Mouse (Mus musculus) neural tube, embryonic 15.5 days (tissue): ENCODE results near the gene Zscan18. TPM values are rescaled to one million over a fixed set of nuclear protein-coding genes. Genes with fewer than 3 reads are reported as not detected.
A peak's percentile ranks its signal among the peaks of the same experiment; 100 is the strongest.
"Not testable (repeated sequence)": the region's sequence is repeated elsewhere in the genome, so short reads cannot be mapped to it uniquely, and the experiment has no call there.

Source experiments
- ATAC-seq: fragments of 200-750 bp; cut with Nextera tagmentation; 2 replicates; pipeline ENCODE4 v1.8.0; 2017; ENCODE audit warnings: mild to moderate bottlenecking, moderate TSS enrichment, moderate library complexity; ENCODE audit not compliant: low FRiP score
- H3K27ac ChIP-seq: fragments of 300-500 bp; sonication (generic); replicated peaks from 2 replicates; pipeline ENCODE4 v1.5.1; 2015; ENCODE audit warnings: mild to moderate bottlenecking, inconsistent platforms
- H3K27me3 ChIP-seq: fragments of 300-500 bp; sonication (generic); replicated peaks from 2 replicates; pipeline ENCODE4 v1.6.1; 2015; ENCODE audit warnings: inconsistent platforms
- H3K36me3 ChIP-seq: fragments of 300-500 bp; sonication (generic); 2 replicates; pipeline ENCODE4 v1.6.1; 2015; ENCODE audit warnings: inconsistent platforms
- H3K4me1 ChIP-seq: fragments of 300-500 bp; sonication (generic); 2 replicates; pipeline ENCODE4 v1.6.1; 2015; ENCODE audit warnings: inconsistent platforms
- H3K4me2 ChIP-seq: fragments of 300-500 bp; sonication (generic); 2 replicates; pipeline ENCODE4 v1.6.1; 2015; ENCODE audit warnings: inconsistent platforms, mild to moderate bottlenecking, moderate library complexity
- H3K4me3 ChIP-seq: fragments of 300-500 bp; sonication (generic); replicated peaks from 2 replicates; pipeline ENCODE4 v1.5.1; 2015; ENCODE audit warnings: mild to moderate bottlenecking, inconsistent platforms
- H3K9ac ChIP-seq: fragments of 300-500 bp; sonication (generic); replicated peaks from 2 replicates; pipeline ENCODE4 v1.6.1; 2015; ENCODE audit warnings: mild to moderate bottlenecking, inconsistent platforms
- H3K9me3 ChIP-seq: fragments of 300-500 bp; sonication (generic); replicated peaks from 2 replicates; pipeline ENCODE4 v1.6.1; 2016; ENCODE audit warnings: inconsistent platforms
- WGBS: fragments of 180-500 bp; shearing (Covaris S2); methylation state at CpG from one replicate; pipeline ENCODE4 v1.1.7; 2015; ENCODE audit warnings: mixed read lengths; 5-methylcytosine and 5-hydroxymethylcytosine counted together
- polyA plus RNA-seq: library from polyadenylated mRNA; unstranded; fragments of >200 nt; fragmentation: Nextera tagmentation; extraction: Ambion mirVana; gene quantifications from 2 replicates; pipeline ENCODE4 v1.2.1, GENCODE M21; 2015

The Zscan18 gene
- polyA plus RNA-seq, result 25.2 and 33.4 TPM in 2 replicates

DNA sequence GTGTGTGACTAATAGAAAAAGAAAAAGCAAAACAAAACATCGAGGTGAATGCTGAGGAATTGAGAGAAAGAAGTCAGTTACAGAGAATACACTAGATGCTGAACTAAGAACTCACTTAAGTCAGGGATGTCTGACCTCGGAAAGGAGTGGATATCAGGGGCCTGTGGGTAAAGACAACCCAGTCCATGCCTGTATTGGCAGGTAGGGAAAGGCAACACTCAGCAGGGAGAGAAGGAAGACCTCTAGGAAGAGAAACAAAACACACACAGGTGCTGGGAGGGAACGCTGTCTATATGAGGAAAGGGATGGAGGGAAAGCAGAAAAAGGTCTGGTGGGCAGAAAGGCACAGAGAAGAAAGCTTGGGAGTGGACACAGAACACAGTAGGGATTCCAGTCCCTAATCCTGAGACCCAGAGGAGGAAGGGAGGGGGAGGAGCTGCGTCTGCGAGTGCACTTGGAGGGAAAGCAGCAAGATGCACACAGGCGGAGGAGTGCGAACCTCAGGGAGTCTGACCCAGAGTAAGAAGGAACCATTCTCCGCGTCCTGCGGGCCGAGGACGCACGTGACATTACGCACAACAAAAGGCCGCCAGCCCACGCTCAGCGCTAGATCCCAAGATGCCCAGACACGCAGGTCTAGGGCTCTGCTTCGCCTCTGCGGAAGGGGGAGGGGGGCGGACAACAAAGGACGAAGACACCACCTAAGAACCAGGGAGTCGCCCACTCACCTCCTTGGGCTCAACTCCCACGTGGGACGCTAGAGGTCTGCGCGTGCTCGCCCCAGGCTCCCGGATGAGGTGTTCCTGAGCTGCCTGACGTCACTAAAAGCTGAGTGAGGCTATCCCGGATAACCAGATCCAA lies at the start of gene Zscan18:
TSS of gene Zscan18 (minus strand) at position 770 of the 861 bp plus-strand sequence.
- Histone ChIP-seq H3K4me3 (peak within 1 kb of the TSS; percentile 53), H3K9me3 (peaks cover 2% of the 10 kb centered on the region; the same call in 1 of the 2 replicates), H3K4me1 (peaks cover 10% of the 10 kb centered on the region), H3K9ac (peak within 1 kb of the TSS; percentile 70), H3K36me3 (peaks cover 23% of the 10 kb centered on the region), H3K4me2 (peak within 1 kb of the TSS; percentile 86), H3K27me3 (no peaks in the 10 kb centered on the region), H3K27ac (peak within 1 kb of the TSS; percentile 92)
- peak; percentile 98 for ATAC-seq
- 7% methylated on average over 31 of the region's 31 CpGs for WGBS

DNA sequence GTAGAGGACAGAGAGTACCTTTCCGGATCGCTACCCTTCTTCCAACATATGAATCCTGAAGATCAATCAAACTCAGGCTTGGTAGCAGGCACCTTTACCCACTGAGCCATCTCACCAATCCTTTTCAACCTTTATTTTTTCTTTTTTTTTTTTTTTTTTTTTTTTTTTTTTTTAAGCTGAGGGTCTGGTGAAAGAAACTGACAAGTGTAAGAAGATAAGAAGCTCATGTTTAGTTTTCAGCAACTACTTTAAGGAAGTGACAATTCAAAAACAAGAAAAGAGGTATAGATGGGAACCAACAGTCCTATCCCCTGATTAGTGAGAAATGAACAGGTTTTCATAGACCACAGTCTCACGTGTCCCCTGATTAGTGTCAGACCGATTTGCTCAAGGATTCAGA lies 32.3 kb upstream of the Zscan18 start:
- H3K27ac ChIP-seq, result no peak overlapping the region
- peaks cover 7% of the 10 kb centered on the region; the same call in 1 of the 2 replicates for H3K4me1 ChIP-seq
- 96% methylated on average over 4 of the region's 4 CpGs for whole genome bisulfite sequencing
- no peaks in the 10 kb centered on the region for H3K27me3 ChIP-seq
- H3K4me3 ChIP-seq, result peak overlapping the region; percentile 60
- H3K36me3 ChIP-seq, result peaks cover 44% of the 10 kb centered on the region
- peaks cover 42% of the 10 kb centered on the region for H3K9me3 ChIP-seq
- peak overlapping the region; percentile 67 for H3K4me2 ChIP-seq
- ATAC-seq, result no peak
- H3K9ac ChIP-seq, result no peak overlapping the region

DNA sequence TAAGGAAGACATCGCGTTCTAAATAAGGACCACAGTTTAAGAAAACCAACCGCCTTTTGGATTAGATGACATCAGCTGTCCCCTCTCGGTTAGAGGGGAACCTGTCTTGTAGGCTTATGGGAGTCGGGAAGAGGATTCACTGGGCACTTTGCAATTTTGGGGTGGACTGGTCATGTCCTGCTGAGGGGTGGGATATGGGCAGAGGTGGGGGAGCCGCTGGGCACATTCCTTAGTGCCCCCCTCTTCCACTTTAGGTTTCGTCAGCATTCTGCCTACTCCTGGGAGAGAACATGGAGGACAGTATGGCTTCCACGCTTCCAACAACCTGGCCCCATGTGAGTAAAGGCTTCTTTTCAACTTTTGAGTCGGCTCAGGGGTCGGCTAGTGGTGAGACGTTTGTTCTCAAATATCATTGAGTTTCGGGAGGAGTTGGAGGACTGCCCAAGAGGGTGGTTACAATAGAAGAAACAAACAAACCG lies 31.8 kb upstream of the Zscan18 start:
- peak; percentile 53 for ATAC-seq
- peak overlapping the region; percentile 67 for H3K4me2 ChIP-seq

DNA sequence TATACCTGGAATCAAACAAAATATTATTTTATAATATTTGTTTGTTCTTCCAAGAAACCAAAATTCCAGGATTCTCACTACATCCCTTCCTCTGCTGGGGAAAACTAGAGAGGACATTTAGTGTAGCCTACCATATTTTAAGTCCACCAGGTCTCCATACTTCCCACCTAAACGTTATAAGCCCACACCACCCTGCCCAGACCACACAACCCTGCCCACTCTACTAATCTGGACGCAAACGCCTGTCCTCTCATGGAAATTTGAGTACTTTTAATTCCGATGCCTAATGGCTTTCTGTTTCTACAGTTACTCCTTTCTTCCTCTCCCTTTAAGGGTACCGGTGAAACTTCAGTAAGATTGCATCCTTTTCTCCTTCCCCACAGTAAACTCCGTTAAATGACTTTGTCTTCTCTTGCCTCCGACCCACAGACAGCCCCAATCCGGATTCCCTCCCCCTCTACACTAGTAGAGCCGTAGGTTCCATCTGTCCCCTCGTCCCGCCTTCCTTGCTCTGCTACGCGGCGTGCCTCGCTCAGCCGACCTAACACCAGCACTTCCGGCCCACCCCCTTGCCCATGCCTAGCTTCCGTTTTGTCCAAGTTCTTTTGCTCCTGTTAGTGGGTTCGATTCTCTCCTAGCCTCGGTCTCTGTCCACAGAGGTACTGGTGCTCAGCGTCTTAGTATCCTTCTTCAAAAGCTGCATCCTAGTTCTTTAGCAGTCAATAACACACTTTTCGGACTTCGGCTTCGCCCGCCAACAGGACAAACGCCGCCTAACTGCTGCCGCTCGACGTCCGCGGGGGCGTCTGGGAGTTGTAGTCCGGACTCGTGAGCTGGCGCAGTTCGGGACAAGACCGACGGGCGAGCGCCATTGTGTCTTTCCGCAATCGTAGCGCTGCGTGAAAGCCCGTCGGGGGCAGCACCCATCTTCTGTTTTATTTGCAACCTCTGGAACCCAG lies 31.0 kb upstream of the Zscan18 start, which contains the start of gene Zfp110:
TSS of gene Zfp110 (plus strand) at position 600 of the 959 bp plus-strand sequence.
- 3% methylated on average over 47 of the region's 47 CpGs for WGBS
- peak within 1 kb of the TSS; percentile 67 for H3K4me2 ChIP-seq
- H3K4me3 ChIP-seq, result peak within 1 kb of the TSS; percentile 60
- peak within 1 kb of the TSS; percentile 33; the same call in 1 of the 2 replicates for H3K27ac ChIP-seq
- H3K9ac ChIP-seq, result peak within 1 kb of the TSS; percentile 36
- H3K36me3 ChIP-seq, result peaks cover 32% of the 10 kb centered on the region
- H3K27me3 ChIP-seq, result no peaks in the 10 kb centered on the region
- H3K4me1 ChIP-seq, result peaks cover 7% of the 10 kb centered on the region; the same call in 1 of the 2 replicates
- peak; percentile 97 for ATAC-seq
- peaks cover 32% of the 10 kb centered on the region for H3K9me3 ChIP-seq

More for the DNA sequence above, 31.8 kb upstream of the Zscan18 start:
- H3K9ac ChIP-seq, result peak overlapping the region; percentile 36
- peak overlapping the region; percentile 33; the same call in 1 of the 2 replicates for H3K27ac ChIP-seq
- H3K36me3 ChIP-seq, result peaks cover 38% of the 10 kb centered on the region
- peak overlapping the region; percentile 60 for H3K4me3 ChIP-seq
- H3K9me3 ChIP-seq, result peaks cover 38% of the 10 kb centered on the region
- peaks cover 7% of the 10 kb centered on the region; the same call in 1 of the 2 replicates for H3K4me1 ChIP-seq
- H3K27me3 ChIP-seq, result no peaks in the 10 kb centered on the region
- 36% methylated on average over 13 of the region's 13 CpGs for WGBS

DNA sequence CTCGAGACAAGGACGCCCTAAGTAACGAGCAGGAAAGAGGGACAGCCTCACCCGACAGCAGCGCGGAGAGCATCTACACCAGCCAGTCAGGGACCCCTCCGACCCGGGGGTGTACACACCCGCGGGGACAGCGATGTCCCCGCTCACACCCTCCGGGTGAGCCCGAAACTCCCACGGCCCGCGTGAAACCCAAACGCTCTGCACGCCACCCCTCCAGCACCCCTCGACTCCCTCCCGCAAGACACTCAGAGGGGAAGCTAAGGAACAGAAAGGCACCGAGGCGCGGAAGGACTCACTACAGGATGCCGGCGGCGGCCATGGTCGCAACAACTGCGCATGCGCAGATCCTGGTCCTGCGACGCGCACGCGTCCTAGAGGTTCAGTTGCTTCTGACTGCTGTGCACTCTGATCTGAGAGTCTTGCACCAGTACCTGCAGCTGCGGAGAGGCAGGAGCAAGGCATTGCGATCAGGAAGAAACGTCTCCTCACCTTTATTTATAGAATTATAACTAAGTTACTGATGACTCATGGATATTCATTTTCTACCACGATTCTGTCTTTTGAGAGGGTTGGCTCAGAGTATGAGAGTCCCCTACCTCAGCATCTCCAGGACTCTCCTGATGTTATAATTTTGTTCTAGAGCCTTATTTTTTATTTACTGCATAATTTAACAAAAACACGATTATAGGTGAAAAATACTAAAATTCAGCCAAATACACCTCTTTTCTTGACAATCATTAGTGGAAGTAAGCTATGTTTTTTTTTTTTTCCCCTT lies 15.3 kb upstream of the Zscan18 start, which contains the start of gene Zfp329:
TSS of gene Zfp329 (minus strand) at position 338 of the 775 bp plus-strand sequence.
- Histone ChIP-seq H3K27ac (peak within 1 kb of the TSS; percentile 93), H3K36me3 (peaks cover 23% of the 10 kb centered on the region), H3K9me3 (peaks cover 25% of the 10 kb centered on the region), H3K4me1 (peaks cover 11% of the 10 kb centered on the region), H3K4me3 (peak within 1 kb of the TSS; percentile 88), H3K27me3 (no peaks in the 10 kb centered on the region), H3K9ac (peak within 1 kb of the TSS; percentile 93), H3K4me2 (peak within 1 kb of the TSS; percentile 61)
- under 1% methylated on average over 40 of the region's 40 CpGs for WGBS
- ATAC-seq, result peak; percentile 96

DNA sequence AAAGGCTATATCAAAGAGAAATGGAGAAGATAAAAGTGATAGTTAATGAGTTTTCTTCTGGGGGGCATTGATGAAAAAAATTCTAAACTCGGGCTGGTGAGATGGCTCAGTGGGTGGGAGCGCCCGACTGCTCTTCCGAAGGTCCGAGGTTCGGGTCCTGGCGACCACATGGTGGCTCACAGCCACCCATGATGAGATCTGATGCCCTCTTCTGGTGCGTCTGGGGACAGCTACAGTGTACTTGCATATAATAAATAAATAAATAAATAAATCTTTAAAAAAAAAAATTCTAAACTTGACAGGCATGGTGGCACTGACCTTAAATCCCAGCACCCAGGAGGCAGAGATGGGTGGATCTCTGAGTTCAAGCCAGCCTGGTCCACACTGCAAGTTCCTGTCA lies 12.1 kb upstream of the Zscan18 start:
- Histone ChIP-seq H3K9me3 (peaks cover 42% of the 10 kb centered on the region), H3K36me3 (peaks cover 49% of the 10 kb centered on the region), H3K27ac (no peak overlapping the region), H3K4me2 (no peak overlapping the region), H3K4me3 (no peak overlapping the region), H3K27me3 (no peaks in the 10 kb centered on the region), H3K9ac (no peak overlapping the region), H3K4me1 (peaks cover 11% of the 10 kb centered on the region)
- 96% methylated on average over 8 of the region's 8 CpGs for WGBS
- ATAC-seq, result no peak

DNA sequence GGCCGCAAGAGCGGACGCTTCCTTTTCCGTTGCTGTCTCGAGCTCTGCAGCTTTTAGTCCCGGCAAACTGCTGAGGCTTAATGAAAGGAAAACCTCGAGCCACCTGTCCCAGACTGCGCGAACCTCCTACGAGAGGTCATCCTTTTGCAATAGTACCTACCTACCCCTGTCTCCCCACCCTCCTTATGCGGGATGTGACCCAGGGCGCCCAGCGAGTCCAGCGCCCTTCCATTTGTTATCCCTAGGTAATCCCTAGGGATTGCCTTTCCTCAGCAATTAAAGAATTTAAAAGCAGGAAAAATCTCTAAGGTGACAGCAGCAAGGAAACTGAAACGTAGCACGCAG lies 264 bp upstream of the Zscan18 start:
- Histone ChIP-seq H3K4me2 (peak overlapping the region; percentile 86), H3K27me3 (no peaks in the 10 kb centered on the region), H3K9me3 (peaks cover 5% of the 10 kb centered on the region; the same call in 1 of the 2 replicates), H3K9ac (peak overlapping the region; percentile 70), H3K4me3 (peak overlapping the region; percentile 53), H3K4me1 (peaks cover 10% of the 10 kb centered on the region), H3K27ac (peak overlapping the region; percentile 92), H3K36me3 (peaks cover 26% of the 10 kb centered on the region)
- WGBS, result 0% methylated on average over 16 of the region's 16 CpGs
- ATAC-seq, result peak; percentile 87

DNA sequence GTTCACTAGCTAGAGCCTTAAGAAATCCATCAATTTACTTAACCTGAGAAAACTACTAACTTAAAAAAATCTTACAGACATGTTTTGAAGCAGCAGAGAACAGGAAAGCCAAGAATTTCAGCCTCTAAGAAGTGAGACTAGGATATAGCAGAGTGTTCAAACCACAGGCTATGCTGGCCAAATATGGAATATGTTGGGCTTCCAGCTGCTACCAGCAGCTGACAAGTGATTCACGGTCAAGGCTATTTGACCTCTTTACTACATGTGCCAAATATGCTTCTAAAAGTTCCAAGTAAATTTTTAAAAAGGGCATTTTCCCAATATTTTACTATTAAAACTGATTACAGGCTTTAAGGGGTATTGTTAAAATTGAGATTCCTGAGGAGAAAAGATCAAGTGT lies 3.9 kb downstream of the Zscan18 start:
- Histone ChIP-seq H3K4me3 (no peak overlapping the region), H3K27me3 (no peaks in the 10 kb centered on the region), H3K27ac (no peak overlapping the region), H3K36me3 (peaks cover 14% of the 10 kb centered on the region; the same call in 1 of the 2 replicates), H3K4me1 (peaks cover 10% of the 10 kb centered on the region), H3K9me3 (peaks cover 8% of the 10 kb centered on the region; the same call in 1 of the 2 replicates), H3K9ac (no peak overlapping the region), H3K4me2 (no peak overlapping the region)
- no peak for ATAC-seq
- WGBS, result 95% methylated on average over 1 of the region's 1 CpGs

DNA sequence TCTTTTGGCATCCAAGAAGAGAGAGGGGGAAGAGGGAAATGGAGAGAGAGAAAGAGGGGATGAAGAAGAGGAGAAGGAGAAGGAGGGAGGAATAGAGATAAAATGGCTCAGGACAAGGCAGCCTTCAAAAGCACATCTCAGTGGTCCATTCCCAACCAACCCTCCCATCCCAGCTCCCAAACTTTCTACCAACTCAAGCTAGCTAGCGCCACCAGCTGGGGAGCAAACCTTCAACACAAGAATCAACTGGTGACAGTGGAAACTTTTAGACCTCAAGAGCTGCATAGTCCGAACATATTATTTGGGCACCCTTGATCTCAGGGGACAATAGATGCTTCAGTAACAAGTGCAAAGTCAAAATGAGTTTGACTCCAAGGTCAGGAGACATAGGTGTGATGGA lies 5.5 kb downstream of the Zscan18 start:
- no peak for ATAC-seq
- Histone ChIP-seq H3K9ac (no peak overlapping the region), H3K27ac (no peak overlapping the region)

DNA sequence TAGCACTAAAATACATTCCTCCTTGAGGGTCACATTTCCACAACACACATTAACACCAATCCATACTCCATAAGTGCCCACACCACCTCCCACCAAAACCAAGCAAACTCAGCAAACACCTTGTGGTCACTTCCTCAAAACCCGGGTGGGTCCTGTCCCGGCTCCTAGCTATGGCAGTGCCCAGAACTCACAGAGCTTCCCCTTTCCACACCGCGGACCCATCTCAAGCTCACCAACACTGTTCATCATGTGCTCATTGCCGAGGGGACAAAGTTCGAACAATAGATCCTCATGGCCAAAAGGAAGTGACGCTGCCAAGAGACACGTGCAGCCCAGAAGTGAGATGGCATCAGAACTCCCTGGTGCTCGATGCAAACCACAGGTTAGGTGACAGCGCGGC lies 10.8 kb downstream of the Zscan18 start:
- not testable (repeated sequence) for H3K27ac ChIP-seq, H3K4me1 ChIP-seq, H3K27me3 ChIP-seq, H3K4me3 ChIP-seq, H3K9me3 ChIP-seq, H3K36me3 ChIP-seq, ATAC-seq, H3K9ac ChIP-seq, H3K4me2 ChIP-seq
- WGBS, result 93% methylated on average over 11 of the region's 11 CpGs

More for the DNA sequence above, 5.5 kb downstream of the Zscan18 start:
- H3K36me3 ChIP-seq, result peaks cover 14% of the 10 kb centered on the region; the same call in 1 of the 2 replicates
- peaks cover 3% of the 10 kb centered on the region for H3K4me1 ChIP-seq
- 73% methylated on average over 2 of the region's 2 CpGs for WGBS
- no peak overlapping the region for H3K4me2 ChIP-seq
- peaks cover 8% of the 10 kb centered on the region; the same call in 1 of the 2 replicates for H3K9me3 ChIP-seq
- H3K27me3 ChIP-seq, result no peaks in the 10 kb centered on the region
- no peak overlapping the region for H3K4me3 ChIP-seq
